Mouse (Mus musculus): ENCODE results near the gene Pou4f1. TPM values are rescaled to one million over a fixed set of nuclear protein-coding genes. Genes with fewer than 3 reads are reported as not detected.

Pou4f1 gene
- polyA plus RNA-seq, 1 experiment from 2014 or later, result 34.8 TPM

Other genes starting within 250 kb of the Pou4f1 start
- 25.1 and 26.1 TPM in 2 replicates for gene Rnf219, start 54.6 kb upstream of the Pou4f1 start, polyA plus RNA-seq (2015; fragmentation: Nextera tagmentation; extraction: Ambion mirVana)

Measured in hindbrain, embryonic 16.5 days (tissue).